Mouse (Mus musculus) midbrain, embryonic 13.5 days (tissue): ENCODE measurements around the gene Gm21992. TPM values are rescaled to one million over a fixed set of nuclear protein-coding genes. Genes with fewer than 3 reads are reported as not detected.

Source experiments
- ATAC-seq: fragments of 200-750 bp; cut with Nextera tagmentation; 2 replicates; pipeline ENCODE4 v1.8.0; 2017; ENCODE audit warnings: mild to moderate bottlenecking, moderate TSS enrichment, moderate library complexity
- H3K27ac ChIP-seq: fragments of 300-500 bp; sonication (generic); 2 replicates; pipeline ENCODE4 v1.5.1; 2015; ENCODE audit warnings: inconsistent platforms, mild to moderate bottlenecking, moderate library complexity
- H3K27me3 ChIP-seq: fragments of 300-500 bp; sonication (generic); 2 replicates; pipeline ENCODE4 v1.6.1; 2015; ENCODE audit warnings: mild to moderate bottlenecking, inconsistent platforms
- H3K36me3 ChIP-seq: fragments of 300-500 bp; sonication (generic); 2 replicates; pipeline ENCODE4 v1.6.1; 2015; ENCODE audit warnings: mild to moderate bottlenecking, inconsistent platforms
- H3K4me1 ChIP-seq: fragments of 300-500 bp; sonication (generic); replicated peaks from 2 replicates; pipeline ENCODE4 v1.6.1; 2015; ENCODE audit warnings: inconsistent platforms
- H3K4me2 ChIP-seq: fragments of 300-500 bp; sonication (generic); replicated peaks from 2 replicates; pipeline ENCODE4 v1.6.1; 2015; ENCODE audit warnings: moderate library complexity, mild to moderate bottlenecking, inconsistent platforms
- H3K4me3 ChIP-seq: fragments of 300-500 bp; sonication (generic); replicated peaks from 2 replicates; pipeline ENCODE4 v1.5.1; 2015; ENCODE audit warnings: mild to moderate bottlenecking, inconsistent platforms
- H3K9ac ChIP-seq: fragments of 300-500 bp; sonication (generic); replicated peaks from 2 replicates; pipeline ENCODE4 v1.6.1; 2015; ENCODE audit warnings: mild to moderate bottlenecking, inconsistent platforms
- H3K9me3 ChIP-seq: fragments of 300-500 bp; sonication (generic); 2 replicates; pipeline ENCODE4 v1.6.1; 2016; ENCODE audit warnings: mild to moderate bottlenecking, inconsistent platforms
- WGBS: fragments of 180-500 bp; shearing (Covaris S2); methylation state at CpG from one replicate; pipeline ENCODE4 v1.1.7; 2015; 5-methylcytosine and 5-hydroxymethylcytosine counted together
- polyA plus RNA-seq: library from polyadenylated mRNA; unstranded; fragments of >200 nt; fragmentation: Nextera tagmentation; extraction: Ambion mirVana; gene quantifications from 2 replicates; pipeline ENCODE4 v1.2.1, GENCODE M21; 2015

Gm21992 gene
- 30.9 and 33.4 TPM in 2 replicates for polyA plus RNA-seq

GRCm38 (mm10) chr19:4811063-4811908 is at the start of gene Gm21992, which contains the start of gene Rbm14:
TSS of gene Gm21992 (minus strand) at chr19:4811612.
TSS of gene Rbm14 (minus strand) at chr19:4811634.
- Histone ChIP-seq H3K4me1 (peaks cover 36% of the 10 kb centered on the region), H3K36me3 (no peaks in the 10 kb centered on the region), H3K4me2 (peak within 1 kb of the TSS; percentile 97), H3K4me3 (peak within 1 kb of the TSS; percentile 88), H3K27me3 (no peaks in the 10 kb centered on the region), H3K9me3 (peaks cover 7% of the 10 kb centered on the region; the same call in 1 of the 2 replicates), H3K9ac (peak within 1 kb of the TSS; percentile 83), H3K27ac (peak within 1 kb of the TSS; percentile 90)
- ATAC-seq: peak; percentile 98
- under 1% methylated on average over 83 of the region's 83 CpGs for WGBS

GRCm38 (mm10) chr19:4859081-4859480 is 47.7 kb upstream of the Gm21992 start:
- Histone ChIP-seq H3K4me3 (no peak overlapping the region), H3K4me1 (peaks cover 17% of the 10 kb centered on the region), H3K4me2 (no peak overlapping the region), H3K36me3 (peaks cover 27% of the 10 kb centered on the region), H3K9me3 (no peaks in the 10 kb centered on the region), H3K27me3 (peaks cover 8% of the 10 kb centered on the region; the same call in 1 of the 2 replicates), H3K27ac (no peak overlapping the region), H3K9ac (no peak overlapping the region)
- no peak for ATAC-seq
- 83% methylated on average over 6 of the region's 6 CpGs for WGBS

GRCm38 (mm10) chr19:4855951-4856350 is 44.5 kb upstream of the Gm21992 start:
- Histone ChIP-seq H3K9me3 (no peaks in the 10 kb centered on the region), H3K4me3 (peak overlapping the region; percentile 69), H3K27ac (no peak overlapping the region), H3K4me1 (peaks cover 17% of the 10 kb centered on the region), H3K4me2 (peak overlapping the region; percentile 97), H3K27me3 (peaks cover 12% of the 10 kb centered on the region; the same call in 1 of the 2 replicates), H3K36me3 (peaks cover 23% of the 10 kb centered on the region), H3K9ac (peak overlapping the region; percentile 81)
- 40% methylated on average over 4 of the region's 4 CpGs for WGBS
- ATAC-seq: no peak

- peak overlapping the region; percentile 69 for H3K4me3 ChIP-seq
- peaks cover 17% of the 10 kb centered on the region for H3K4me1 ChIP-seq
- peak overlapping the region; percentile 81 for H3K9ac ChIP-seq
- peak overlapping the region; percentile 97 for H3K4me2 ChIP-seq
- 1% methylated on average over 14 of the region's 14 CpGs for WGBS
- peaks cover 12% of the 10 kb centered on the region; the same call in 1 of the 2 replicates for H3K27me3 ChIP-seq
- H3K9me3 ChIP-seq: no peaks in the 10 kb centered on the region
- ATAC-seq: no peak; the same call in none of the 2 replicates
- peak overlapping the region; percentile 45; the same call in 1 of the 2 replicates for H3K27ac ChIP-seq
- H3K36me3 ChIP-seq: peaks cover 18% of the 10 kb centered on the region
These were observed 44.0 kb upstream of the Gm21992 start for GRCm38 (mm10) chr19:4855470-4855820.

GRCm38 (mm10) chr19:4854552-4855469 is 43.4 kb upstream of the Gm21992 start, which contains the start of gene Ctsf:
TSS of gene Ctsf (plus strand) at chr19:4855130.
- peaks cover 12% of the 10 kb centered on the region; the same call in 1 of the 2 replicates for H3K27me3 ChIP-seq
- peaks cover 17% of the 10 kb centered on the region for H3K4me1 ChIP-seq
- WGBS: 4% methylated on average over 45 of the region's 45 CpGs
- H3K4me3 ChIP-seq: peak within 1 kb of the TSS; percentile 69
- H3K36me3 ChIP-seq: peaks cover 12% of the 10 kb centered on the region
- H3K4me2 ChIP-seq: peak within 1 kb of the TSS; percentile 97
- ATAC-seq: peak; percentile 94
- peak within 1 kb of the TSS; percentile 81 for H3K9ac ChIP-seq
- H3K9me3 ChIP-seq: no peaks in the 10 kb centered on the region
- peak within 1 kb of the TSS; percentile 45; the same call in 1 of the 2 replicates for H3K27ac ChIP-seq

GRCm38 (mm10) chr19:4850281-4850680 is 38.9 kb upstream of the Gm21992 start:
- WGBS: 35% methylated on average over 5 of the region's 5 CpGs
- Histone ChIP-seq H3K27ac (no peak overlapping the region), H3K9ac (no peak overlapping the region), H3K4me1 (peaks cover 5% of the 10 kb centered on the region), H3K4me3 (no peak overlapping the region), H3K9me3 (no peaks in the 10 kb centered on the region), H3K27me3 (peaks cover 4% of the 10 kb centered on the region; the same call in 1 of the 2 replicates), H3K4me2 (no peak overlapping the region), H3K36me3 (no peaks in the 10 kb centered on the region)
- ATAC-seq: no peak

GRCm38 (mm10) chr19:4849800-4850199 is 38.4 kb upstream of the Gm21992 start:
- Histone ChIP-seq H3K36me3 (no peaks in the 10 kb centered on the region), H3K27me3 (peaks cover 4% of the 10 kb centered on the region; the same call in 1 of the 2 replicates), H3K4me3 (no peak overlapping the region), H3K4me2 (no peak overlapping the region), H3K9me3 (no peaks in the 10 kb centered on the region), H3K27ac (no peak overlapping the region), H3K9ac (no peak overlapping the region), H3K4me1 (peaks cover 5% of the 10 kb centered on the region)
- no peak for ATAC-seq
- 57% methylated on average over 4 of the region's 4 CpGs for WGBS

GRCm38 (mm10) chr19:4847490-4847889 is 36.1 kb upstream of the Gm21992 start:
- Histone ChIP-seq H3K4me3 (no peak overlapping the region), H3K27ac (no peak overlapping the region)
- 35% methylated on average over 7 of the region's 7 CpGs for WGBS

GRCm38 (mm10) chr19:4845846-4846245 is 34.4 kb upstream of the Gm21992 start:
- H3K9me3 ChIP-seq: no peaks in the 10 kb centered on the region
- H3K4me3 ChIP-seq: no peak overlapping the region
- H3K4me2 ChIP-seq: no peak overlapping the region
- H3K4me1 ChIP-seq: no peaks in the 10 kb centered on the region
- no peak for ATAC-seq
- peaks cover 17% of the 10 kb centered on the region for H3K27me3 ChIP-seq
- H3K36me3 ChIP-seq: no peaks in the 10 kb centered on the region
- no peak overlapping the region for H3K9ac ChIP-seq
- 74% methylated on average over 2 of the region's 2 CpGs for WGBS
- H3K27ac ChIP-seq: no peak overlapping the region

More at GRCm38 (mm10) chr19:4847490-4847889, 36.1 kb upstream of the Gm21992 start:
- H3K4me1 ChIP-seq: no peaks in the 10 kb centered on the region
- H3K9ac ChIP-seq: no peak overlapping the region
- H3K27me3 ChIP-seq: 0 out of 2 replicates have a peak, but pooled peaks cover under 1% of the 10 kb centered on the region
- H3K36me3 ChIP-seq: no peaks in the 10 kb centered on the region
- H3K9me3 ChIP-seq: no peaks in the 10 kb centered on the region
- no peak overlapping the region for H3K4me2 ChIP-seq
- no peak for ATAC-seq

GRCm38 (mm10) chr19:4842611-4843010 is 31.2 kb upstream of the Gm21992 start:
- Histone ChIP-seq H3K9ac (no peak overlapping the region), H3K4me1 (peaks cover 19% of the 10 kb centered on the region), H3K4me3 (no peak overlapping the region), H3K36me3 (no peaks in the 10 kb centered on the region), H3K27me3 (peaks cover 31% of the 10 kb centered on the region), H3K4me2 (no peak overlapping the region), H3K9me3 (no peaks in the 10 kb centered on the region), H3K27ac (no peak overlapping the region)
- 74% methylated on average over 2 of the region's 2 CpGs for WGBS
- ATAC-seq: no peak

- Histone ChIP-seq H3K4me3 (no peak overlapping the region), H3K4me1 (peaks cover 19% of the 10 kb centered on the region), H3K9me3 (no peaks in the 10 kb centered on the region), H3K36me3 (no peaks in the 10 kb centered on the region), H3K27me3 (peaks cover 31% of the 10 kb centered on the region), H3K9ac (no peak overlapping the region), H3K4me2 (no peak overlapping the region), H3K27ac (no peak overlapping the region)
- no peak for ATAC-seq
- 84% methylated on average over 9 of the region's 9 CpGs for WGBS
These were observed 29.4 kb upstream of the Gm21992 start for GRCm38 (mm10) chr19:4840848-4841247.
